Mouse (Mus musculus) testis, adult 2 months (tissue): Measurements from ENCODE around the gene Lrrc4.

Source experiments
- CTCF ChIP-seq: fragments of 200-500 bp; IDR thresholded peaks from 2 replicates; pipeline ENCODE4 v1.5.1; 2012; ENCODE audit warnings: low read depth, mild to moderate bottlenecking, inconsistent platforms, low read length, moderate library complexity; ENCODE audit not compliant: control insufficient read depth, insufficient read depth, insufficient replicate concordance
- POLR2A ChIP-seq: fragments of 200-500 bp; IDR thresholded peaks from 2 replicates; pipeline ENCODE4 v1.6.1; 2012; ENCODE audit warnings: low read depth, mild to moderate bottlenecking, inconsistent platforms, low read length, moderate library complexity; ENCODE audit not compliant: control insufficient read depth

DNA sequence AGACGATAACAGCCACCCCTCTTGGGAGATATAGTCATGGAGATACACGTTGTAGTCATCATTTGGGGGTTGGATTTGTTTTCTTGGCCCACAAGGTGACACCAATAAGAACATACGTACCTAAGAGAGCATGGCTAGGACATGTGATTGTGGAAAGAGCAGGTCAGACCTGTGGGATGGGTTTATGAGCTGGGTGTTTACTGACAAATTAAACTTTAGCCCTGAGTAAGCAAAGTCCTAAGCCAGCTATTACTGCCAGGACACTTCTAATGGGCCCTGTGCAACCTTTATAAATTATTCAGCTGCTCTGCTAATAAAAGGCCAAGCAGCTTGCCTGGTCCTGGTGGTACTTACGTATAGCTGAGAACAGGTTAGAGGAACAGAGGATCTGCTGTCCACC is 73.3 kb downstream of the Lrrc4 start:
- TF ChIP-seq POLR2A: no peak
- no peak for TF ChIP-seq CTCF
